Mouse (Mus musculus) macrophage (primary cell): ENCODE data around the gene Hist2h2ab. TPM values are rescaled to one million over a fixed set of nuclear protein-coding genes. Genes with fewer than 3 reads are reported as not detected.
"Not testable (repeated sequence)": the region's sequence is repeated elsewhere in the genome, so short reads cannot be mapped to it uniquely, and the experiment has no call there.

ENCODE experiments used
- H3K27ac ChIP-seq: fragments of 350-480 bp; formaldehyde crosslinking; 2 replicates; pipeline ENCODE4 v1.9.0; 2021
- H3K36me3 ChIP-seq: fragments of 350-480 bp; formaldehyde crosslinking; 2 replicates; pipeline ENCODE4 v1.9.0; 2021; ENCODE audit errors: inconsistent target
- H3K4me3 ChIP-seq: fragments of 350-480 bp; formaldehyde crosslinking; 2 replicates; pipeline ENCODE4 v1.9.0; 2021; ENCODE audit errors: inconsistent target
- H3K79me2 ChIP-seq: fragments of 350-480 bp; formaldehyde crosslinking; 2 replicates; pipeline ENCODE4 v1.9.0; 2021; ENCODE audit errors: inconsistent target
- WGBS: methylation state at CpG from one replicate; pipeline ENCODE4 v1.1.7; 2026; ENCODE audit warnings: inconsistent platforms; ENCODE audit not compliant: missing documents; 5-methylcytosine and 5-hydroxymethylcytosine counted together
- polyA plus RNA-seq: library from polyadenylated mRNA; stranded (reverse); fragments of 250-400 nt; gene quantifications from 3 replicates; pipeline ENCODE4 v1.2.4, GENCODE M21; 2018; ENCODE audit warnings: inconsistent platforms
- total RNA-seq, 78 experiments: library from RNA; depleted of rRNA; stranded (reverse); fragments of 250-400 nt; gene quantifications; 1 replicate in 9 of 78; 2 replicates in 24 of 78; 3 replicates in 43 of 78; 4 replicates in 2 of 78; pipeline ENCODE4 v1.2.4; 2018; ENCODE audit warnings: inconsistent platforms in 56 of 78

Hist2h2ab gene
- 1 to 10 TPM in 10 of 26 experiments, not detected in 16; 3.3 to 9.5 (median 4.8) TPM for total RNA-seq (2018; cell fraction: chromatin; rRNA removed)
- 1 to 10 TPM in 22 of 26 experiments, under 1 TPM in 3, not detected in 1; 0.75 to 6.4 (median 2.1) TPM for total RNA-seq (2018; cell fraction: cytosol; rRNA removed)
- total RNA-seq (2018; cell fraction: nucleus; rRNA removed): 1 to 10 TPM in 16 of 26 experiments, not detected in 10; 2.0 to 9.6 (median 4.5) TPM
- polyA plus RNA-seq: not detected in 3 replicates

GRCm38 (mm10) chr3:96219661-96220130 lies at the start of gene Hist2h2ab, which contains the start of gene Bola1:
Hist2h2ab (plus strand) TSS chr3:96219865.
Bola1 (minus strand) TSS chr3:96219709.
- peak within 1 kb of the TSS; percentile 95 for H3K27ac ChIP-seq
- 0% methylated on average over 31 of the region's 37 CpGs for WGBS
- H3K4me3 ChIP-seq: peak within 1 kb of the TSS; percentile 74
- H3K79me2 ChIP-seq: peaks cover 31% of the 10 kb centered on the region
- no peaks in the 10 kb centered on the region for H3K36me3 ChIP-seq

- H3K36me3 ChIP-seq: no peaks in the 10 kb centered on the region
- peaks cover 39% of the 10 kb centered on the region for H3K79me2 ChIP-seq
- no peak overlapping the region for H3K4me3 ChIP-seq
- H3K27ac ChIP-seq: peak overlapping the region; percentile 95
- WGBS: 92% methylated on average over 4 of the region's 4 CpGs
Observed at GRCm38 (mm10) chr3:96170276-96170675, 49.4 kb upstream of the Hist2h2ab start.

GRCm38 (mm10) chr3:96170976-96171545 lies 48.6 kb upstream of the Hist2h2ab start:
- H3K36me3 ChIP-seq: peaks cover 5% of the 10 kb centered on the region; the same call in 1 of the 2 replicates
- WGBS: 59% methylated on average over 10 of the region's 10 CpGs

DNA sequence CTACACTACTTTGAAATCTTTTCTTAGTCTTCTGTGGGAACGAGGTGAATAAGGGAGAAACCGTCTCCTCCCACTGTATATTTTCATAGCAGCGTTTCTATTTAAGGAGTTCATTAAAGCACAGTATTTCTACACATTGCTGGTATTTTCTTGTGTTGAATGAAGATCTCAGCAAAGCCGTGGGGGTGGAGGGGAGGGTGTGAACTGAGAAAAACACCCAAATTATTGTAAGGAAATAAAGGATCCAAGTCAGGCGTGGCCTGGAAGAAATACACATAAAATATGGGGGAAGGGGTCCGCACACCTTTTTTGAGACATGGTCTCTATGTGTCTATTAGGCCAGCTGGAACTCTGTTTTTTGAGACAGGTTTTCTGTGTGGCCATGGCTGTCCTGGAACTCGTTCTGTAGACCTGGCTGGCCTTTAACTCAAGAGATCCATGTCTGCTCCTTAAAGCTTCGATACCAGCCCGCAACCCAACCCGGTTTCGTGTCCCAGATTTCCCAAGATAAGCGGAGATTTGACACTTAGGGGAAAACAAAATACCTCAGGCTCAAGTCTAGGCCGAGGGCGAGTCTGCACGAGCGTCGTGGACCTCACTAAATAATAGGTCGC lies 48.0 kb upstream of the Hist2h2ab start:
- peaks cover 8% of the 10 kb centered on the region; the same call in 1 of the 2 replicates for H3K36me3 ChIP-seq

More at GRCm38 (mm10) chr3:96170976-96171545, 48.6 kb upstream of the Hist2h2ab start:
- Histone ChIP-seq H3K79me2 (peaks cover 46% of the 10 kb centered on the region), H3K27ac (peak overlapping the region; percentile 95), H3K4me3 (peak overlapping the region; percentile 92)

GRCm38 (mm10) chr3:96172197-96173178 lies 47.2 kb upstream of the Hist2h2ab start, which contains the start of gene Sf3b4:
Sf3b4 (plus strand) TSS chr3:96172332.
- WGBS: 2% methylated on average over 58 of the region's 58 CpGs
- H3K27ac ChIP-seq: peak within 1 kb of the TSS; percentile 95
- peaks cover 11% of the 10 kb centered on the region; the same call in 1 of the 2 replicates for H3K36me3 ChIP-seq
- H3K4me3 ChIP-seq: peak within 1 kb of the TSS; percentile 92
- H3K79me2 ChIP-seq: peaks cover 52% of the 10 kb centered on the region

More for the DNA sequence above, 48.0 kb upstream of the Hist2h2ab start:
- H3K27ac ChIP-seq: peak overlapping the region; percentile 95
- H3K79me2 ChIP-seq: peaks cover 52% of the 10 kb centered on the region
- WGBS: 17% methylated on average over 18 of the region's 18 CpGs
- peak overlapping the region; percentile 92 for H3K4me3 ChIP-seq

DNA sequence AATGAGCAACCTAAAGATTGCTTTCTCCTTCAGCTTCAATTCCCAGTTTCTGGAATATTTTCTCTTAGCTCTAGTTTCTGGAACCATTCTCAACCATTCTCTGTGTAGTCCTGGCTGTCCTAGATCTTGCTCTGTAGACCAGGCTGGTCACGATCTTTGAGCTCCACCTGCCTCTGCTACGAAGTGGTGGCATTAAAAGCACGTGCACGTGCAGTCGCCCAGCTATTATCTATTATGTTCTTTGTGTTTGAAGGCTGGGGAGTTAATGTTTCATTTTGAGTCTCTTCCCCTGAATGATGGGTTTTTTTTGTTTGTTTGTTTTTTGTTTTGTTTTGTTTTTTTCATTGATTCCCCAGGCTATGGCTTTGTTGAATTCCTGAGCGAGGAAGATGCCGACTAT lies 46.5 kb upstream of the Hist2h2ab start:
- peak overlapping the region; percentile 95 for H3K27ac ChIP-seq
- 48% methylated on average over 5 of the region's 7 CpGs for WGBS
- H3K79me2 ChIP-seq: peaks cover 52% of the 10 kb centered on the region
- H3K4me3 ChIP-seq: peak overlapping the region; percentile 92
- H3K36me3 ChIP-seq: peaks cover 18% of the 10 kb centered on the region

- Histone ChIP-seq H3K79me2 (peaks cover 52% of the 10 kb centered on the region), H3K36me3 (peaks cover 22% of the 10 kb centered on the region), H3K27ac (peak overlapping the region; percentile 68)
- H3K4me3 ChIP-seq: not testable (repeated sequence)
- 91% methylated on average over 3 of the region's 4 CpGs for whole genome bisulfite sequencing
Observed at GRCm38 (mm10) chr3:96174042-96174441, 45.6 kb upstream of the Hist2h2ab start.

GRCm38 (mm10) chr3:96175251-96175650 lies 44.4 kb upstream of the Hist2h2ab start:
- Histone ChIP-seq H3K4me3 (no peak overlapping the region), H3K79me2 (peaks cover 52% of the 10 kb centered on the region), H3K27ac (peak overlapping the region; percentile 68), H3K36me3 (peaks cover 22% of the 10 kb centered on the region)
- WGBS: 97% methylated on average over 6 of the region's 6 CpGs

DNA sequence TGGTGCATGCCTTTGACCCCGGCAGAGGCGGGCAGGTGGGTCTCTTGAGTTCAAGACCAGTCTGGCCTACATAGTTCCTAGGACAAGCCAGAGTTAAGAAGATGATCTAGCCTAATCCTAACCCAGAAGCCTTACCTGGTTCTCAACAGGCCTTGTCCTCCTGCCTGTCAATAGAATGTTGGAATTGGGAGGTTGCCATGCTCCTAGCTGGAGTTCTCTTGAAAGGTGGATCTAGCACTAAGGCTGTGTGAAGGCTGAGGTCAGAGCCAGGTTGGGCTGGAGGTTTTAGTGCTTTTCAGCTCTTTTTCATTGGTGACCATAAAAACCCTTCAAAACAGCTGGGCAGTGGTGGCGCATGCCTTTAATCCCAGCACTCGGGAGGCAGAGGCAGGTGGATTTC lies 41.2 kb upstream of the Hist2h2ab start:
- WGBS: 90% methylated on average over 4 of the region's 4 CpGs
- H3K4me3 ChIP-seq: no peak overlapping the region
- H3K79me2 ChIP-seq: peaks cover 32% of the 10 kb centered on the region
- H3K27ac ChIP-seq: no peak overlapping the region
- H3K36me3 ChIP-seq: peaks cover 22% of the 10 kb centered on the region

DNA sequence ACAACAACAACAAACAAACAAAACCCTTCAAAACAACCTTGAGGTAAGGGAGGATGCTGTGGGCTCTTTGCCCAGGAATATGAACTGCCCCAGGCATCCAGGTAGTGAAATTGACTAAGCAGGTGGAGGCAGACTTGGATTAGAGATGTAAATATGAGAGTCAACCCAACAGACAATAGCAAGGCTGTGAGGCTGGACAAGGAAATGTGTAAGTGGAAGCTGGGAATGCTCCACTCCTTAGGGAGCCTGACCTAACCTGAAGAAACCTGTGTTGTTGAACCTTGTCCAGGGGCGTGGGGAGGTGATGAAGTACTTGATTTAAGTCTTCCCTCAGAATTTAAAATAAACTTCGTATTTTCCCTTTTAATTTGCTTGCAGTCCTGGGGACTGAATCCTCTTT lies 40.8 kb upstream of the Hist2h2ab start:
- 94% methylated on average over 2 of the region's 2 CpGs for WGBS
- Histone ChIP-seq H3K36me3 (peaks cover 22% of the 10 kb centered on the region), H3K27ac (no peak overlapping the region), H3K4me3 (no peak overlapping the region), H3K79me2 (peaks cover 27% of the 10 kb centered on the region)

DNA sequence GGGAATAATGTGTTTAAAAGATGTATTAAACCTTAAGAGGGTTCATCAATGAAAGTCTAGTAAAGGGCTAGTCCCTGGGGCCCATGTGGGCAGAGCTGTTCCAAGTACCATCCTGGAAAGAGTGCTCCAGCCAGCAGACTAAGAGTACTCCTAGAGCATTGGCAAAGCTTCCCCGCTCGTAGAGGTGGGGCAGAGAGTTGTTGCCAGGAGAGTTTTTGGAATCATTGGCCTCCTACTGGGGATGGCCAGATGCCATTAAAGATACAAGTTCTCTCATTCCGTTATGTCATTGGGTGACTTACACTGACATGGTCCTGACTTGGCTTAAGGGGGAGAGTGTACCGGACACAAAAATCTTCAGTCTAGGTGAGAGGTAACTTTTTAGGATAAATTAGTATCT lies 40.1 kb upstream of the Hist2h2ab start:
- peaks cover 21% of the 10 kb centered on the region for H3K79me2 ChIP-seq
- no peak overlapping the region for H3K4me3 ChIP-seq
- 97% methylated on average over 4 of the region's 4 CpGs for WGBS
- peaks cover 22% of the 10 kb centered on the region for H3K36me3 ChIP-seq
- no peak overlapping the region for H3K27ac ChIP-seq

GRCm38 (mm10) chr3:96180727-96181477 lies 38.8 kb upstream of the Hist2h2ab start, which contains the start of gene Sv2a:
Sv2a (plus strand) TSS chr3:96181151.
- Histone ChIP-seq H3K4me3 (no peak within 1 kb of the TSS; the same call in 1 of the 2 replicates), H3K79me2 (peaks cover 7% of the 10 kb centered on the region; the same call in 1 of the 2 replicates), H3K27ac (no peak within 1 kb of the TSS), H3K36me3 (peaks cover 19% of the 10 kb centered on the region)
- 6% methylated on average over 17 of the region's 23 CpGs for WGBS
